Mouse (Mus musculus) erythroblast, embryonic 14.5 days (primary cell): ENCODE results near the gene Nceh1.

Experiments
- GATA1 ChIP-seq: IDR thresholded peaks from 2 replicates; pipeline ENCODE4 v1.6.1; 2012; ENCODE audit warnings: low read length, inconsistent platforms, mixed read lengths
- TAL1 ChIP-seq: IDR thresholded peaks from 3 replicates; pipeline ENCODE4 v1.6.1; 2012; ENCODE audit warnings: low read length, inconsistent platforms, mixed read lengths

DNA sequence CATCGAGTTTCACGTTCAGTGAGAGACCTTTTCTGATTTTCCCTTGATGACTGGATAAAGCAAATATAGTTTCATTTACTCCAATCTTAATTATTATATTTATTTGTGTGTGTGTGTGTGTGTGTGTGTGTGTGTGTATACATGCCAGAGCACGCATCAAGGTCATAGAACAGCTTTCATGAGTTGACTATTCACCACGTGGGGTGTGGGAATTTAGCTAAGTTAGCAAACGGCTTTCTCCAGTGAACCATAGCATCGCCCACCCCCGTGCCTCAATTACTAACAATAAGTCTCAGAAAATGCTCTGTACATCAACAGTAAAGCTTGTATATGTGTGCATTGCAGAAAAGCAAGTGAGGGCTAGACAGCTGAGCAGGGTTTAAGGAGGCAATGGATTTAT is 101.0 kb downstream of the Nceh1 start:
- TF ChIP-seq GATA1 (no peak), TAL1 (no peak)
